Mouse (Mus musculus): ENCODE results near the gene Tas2r116. TPM values are rescaled to one million over a fixed set of nuclear protein-coding genes. Genes with fewer than 3 reads are reported as not detected.

Gene Tas2r116
- not detected for polyA plus RNA-seq (2015; fragmentation: Illumina TruSeq; extraction: RNeasy Lipid Tissue Mini Kit (QIAGEN cat#74804); ENCODE audit: insufficient read depth, low read depth, low replicate concordance)

GRCm38 (mm10) chr6:132855138-132855537, at the start of gene Tas2r116:
Gene Tas2r116 (plus strand): TSS chr6:132855438.

GRCm38 (mm10) chr6:132846842-132847241, 8.4 kb upstream of the Tas2r116 start, which contains the start of gene Tas2r123:
Gene Tas2r123 (plus strand): TSS chr6:132847142.

GRCm38 (mm10) chr6:132867708-132868107, 12.5 kb downstream of the Tas2r116 start, which contains the start of gene Tas2r110:
Gene Tas2r110 (plus strand): TSS chr6:132868008.

GRCm38 (mm10) chr6:132892711-132893110, 37.5 kb downstream of the Tas2r116 start, which contains the start of gene Tas2r113:
Gene Tas2r113 (plus strand): TSS chr6:132893011.

Other genes with a start within 250 kb of the Tas2r116 start
- gene A630073D07Rik, start 203.9 kb upstream of the Tas2r116 start, polyA plus RNA-seq (2015; fragmentation: Illumina TruSeq; extraction: RNeasy Lipid Tissue Mini Kit (QIAGEN cat#74804); ENCODE audit: insufficient read depth, low read depth, low replicate concordance) = not detected
- not detected for gene Tas2r120, start 198.5 kb upstream of the Tas2r116 start, polyA plus RNA-seq (2015; fragmentation: Illumina TruSeq; extraction: RNeasy Lipid Tissue Mini Kit (QIAGEN cat#74804); ENCODE audit: insufficient read depth, low read depth, low replicate concordance)
- gene Tas2r121, start 154.4 kb upstream of the Tas2r116 start, polyA plus RNA-seq (2015; fragmentation: Illumina TruSeq; extraction: RNeasy Lipid Tissue Mini Kit (QIAGEN cat#74804); ENCODE audit: insufficient read depth, low read depth, low replicate concordance) = not detected
- gene Tas2r122, start 143.5 kb upstream of the Tas2r116 start, polyA plus RNA-seq (2015; fragmentation: Illumina TruSeq; extraction: RNeasy Lipid Tissue Mini Kit (QIAGEN cat#74804); ENCODE audit: insufficient read depth, low read depth, low replicate concordance) = not detected
- not detected for gene Tas2r115, start 117.4 kb upstream of the Tas2r116 start, polyA plus RNA-seq (2015; fragmentation: Illumina TruSeq; extraction: RNeasy Lipid Tissue Mini Kit (QIAGEN cat#74804); ENCODE audit: insufficient read depth, low read depth, low replicate concordance)
- gene Tas2r124, start 100.7 kb upstream of the Tas2r116 start, polyA plus RNA-seq (2015; fragmentation: Illumina TruSeq; extraction: RNeasy Lipid Tissue Mini Kit (QIAGEN cat#74804); ENCODE audit: insufficient read depth, low read depth, low replicate concordance) = not detected
- not detected for gene Tas2r102, start 93.3 kb upstream of the Tas2r116 start, polyA plus RNA-seq (2015; fragmentation: Illumina TruSeq; extraction: RNeasy Lipid Tissue Mini Kit (QIAGEN cat#74804); ENCODE audit: insufficient read depth, low read depth, low replicate concordance)
- not detected for gene Tas2r136, start 77.3 kb upstream of the Tas2r116 start, polyA plus RNA-seq (2015; fragmentation: Illumina TruSeq; extraction: RNeasy Lipid Tissue Mini Kit (QIAGEN cat#74804); ENCODE audit: insufficient read depth, low read depth, low replicate concordance)
- not detected for gene Tas2r117, start 52.6 kb upstream of the Tas2r116 start, polyA plus RNA-seq (2015; fragmentation: Illumina TruSeq; extraction: RNeasy Lipid Tissue Mini Kit (QIAGEN cat#74804); ENCODE audit: insufficient read depth, low read depth, low replicate concordance)
- not detected for gene Tas2r123, start 8.3 kb upstream of the Tas2r116 start, polyA plus RNA-seq (2015; fragmentation: Illumina TruSeq; extraction: RNeasy Lipid Tissue Mini Kit (QIAGEN cat#74804); ENCODE audit: insufficient read depth, low read depth, low replicate concordance)
- gene Tas2r110, start 12.6 kb downstream of the Tas2r116 start, polyA plus RNA-seq (2015; fragmentation: Illumina TruSeq; extraction: RNeasy Lipid Tissue Mini Kit (QIAGEN cat#74804); ENCODE audit: insufficient read depth, low read depth, low replicate concordance) = not detected
- gene Tas2r113, start 37.6 kb downstream of the Tas2r116 start, polyA plus RNA-seq (2015; fragmentation: Illumina TruSeq; extraction: RNeasy Lipid Tissue Mini Kit (QIAGEN cat#74804); ENCODE audit: insufficient read depth, low read depth, low replicate concordance) = not detected
- not detected for gene Tas2r125, start 54.2 kb downstream of the Tas2r116 start, polyA plus RNA-seq (2015; fragmentation: Illumina TruSeq; extraction: RNeasy Lipid Tissue Mini Kit (QIAGEN cat#74804); ENCODE audit: insufficient read depth, low read depth, low replicate concordance)
- gene Tas2r129, start 95.7 kb downstream of the Tas2r116 start, polyA plus RNA-seq (2015; fragmentation: Illumina TruSeq; extraction: RNeasy Lipid Tissue Mini Kit (QIAGEN cat#74804); ENCODE audit: insufficient read depth, low read depth, low replicate concordance) = not detected
- gene Tas2r131, start 102.5 kb downstream of the Tas2r116 start, polyA plus RNA-seq (2015; fragmentation: Illumina TruSeq; extraction: RNeasy Lipid Tissue Mini Kit (QIAGEN cat#74804); ENCODE audit: insufficient read depth, low read depth, low replicate concordance) = not detected
- not detected for gene Tas2r109, start 125.5 kb downstream of the Tas2r116 start, polyA plus RNA-seq (2015; fragmentation: Illumina TruSeq; extraction: RNeasy Lipid Tissue Mini Kit (QIAGEN cat#74804); ENCODE audit: insufficient read depth, low read depth, low replicate concordance)
- gene Tas2r103, start 181.7 kb downstream of the Tas2r116 start, polyA plus RNA-seq (2015; fragmentation: Illumina TruSeq; extraction: RNeasy Lipid Tissue Mini Kit (QIAGEN cat#74804); ENCODE audit: insufficient read depth, low read depth, low replicate concordance) = not detected
- gene Tas2r140, start 200.4 kb downstream of the Tas2r116 start, polyA plus RNA-seq (2015; fragmentation: Illumina TruSeq; extraction: RNeasy Lipid Tissue Mini Kit (QIAGEN cat#74804); ENCODE audit: insufficient read depth, low read depth, low replicate concordance) = not detected
- 18.2 TPM for gene Smim10l1, start 249.5 kb downstream of the Tas2r116 start, polyA plus RNA-seq (2015; fragmentation: Illumina TruSeq; extraction: RNeasy Lipid Tissue Mini Kit (QIAGEN cat#74804); ENCODE audit: insufficient read depth, low read depth, low replicate concordance)

All from pancreas, adult 10 weeks (tissue).